In genomic region chr9:114751582-114751981, GRCm38 (mm10) we compare ENCODE assay signal across 24 mouse cellular contexts. TPM values are rescaled to one million over a fixed set of nuclear protein-coding genes. Genes with fewer than 3 reads are reported as not detected.
DNase-seq lines count a peak whose midpoint lies in the region; ATAC-seq and TF ChIP-seq lines count a peak whose summit lies in the region.
"Had no signal": no experiment of that assay in that cellular context is flagged by ENCODE, and none has a peak within 500 bp of the region (broad histone marks: within the 10 kb centered on the region; RNA-seq: fewer than 3 reads in every experiment).

No protein-coding gene starts in this region.

- peak; percentile 30 for TF ChIP-seq CTCF in hindbrain, postnatal 0 days (IDR thresholded peaks at IDR 0.05; ENCODE audit: low read depth)
- TF ChIP-seq CTCF in liver, adult 2 months (IDR thresholded peaks at IDR 0.05; ENCODE audit: low read depth, low read length), result 0 out of 2 replicates have a peak, but pooled peaks have one; percentile 5
- peak in 2 of 3 experiments; percentile 41 to 56; a peak in 3 of 6 replicates for TF ChIP-seq CTCF in MEL (IDR thresholded peaks at IDR 0.05 in 2 of 3, conservative IDR thresholded peaks at IDR 0.05 in 1 of 3; ENCODE audit: control insufficient read depth in 1 of 3, insufficient read depth in 1 of 3, low read depth in 2 of 3, low read length in 3 of 3, poor library complexity in 1 of 3, severe bottlenecking in 1 of 3)

- H3K4me3 ChIP-seq in hindbrain, postnatal 0 days (ENCODE audit: low read length), result no peak overlapping the region
- H3K4me3 ChIP-seq in hindbrain, embryonic 10.5 days, result no peak overlapping the region
- H3K4me3 ChIP-seq in liver, adult 2 months (ENCODE audit: insufficient read depth, low read depth, low read length), result no peak overlapping the region
- no peak overlapping the region for H3K4me3 ChIP-seq in midbrain, embryonic 11.5 days (ENCODE audit: low read depth, low read length)
- no peak overlapping the region for H3K4me3 ChIP-seq in midbrain, embryonic 10.5 days
- no peak overlapping the region for H3K4me3 ChIP-seq in MEL (ENCODE audit: control insufficient read depth in 1 of 2, insufficient read depth in 1 of 2, low read depth in 2 of 2, low read length in 2 of 2)
- H3K4me3 ChIP-seq: forebrain, embryonic 13.5 days; hindbrain, embryonic 13.5 days; limb, embryonic 12.5 days; liver, embryonic 15.5 days; neural tube, embryonic 13.5 days had no signal

- H3K79me2 ChIP-seq in liver, adult 2 months (ENCODE audit: control insufficient read depth, insufficient read depth, low read length), result no peaks in the 10 kb centered on the region
- no peaks in the 10 kb centered on the region for H3K79me2 ChIP-seq in MEL (ENCODE audit: control insufficient read depth, insufficient read depth, low read length, poor library complexity)

- H3K36me3 ChIP-seq in hindbrain, postnatal 0 days (ENCODE audit: insufficient read depth, low read length), result peaks cover 6% of the 10 kb centered on the region; the same call in 1 of the 2 replicates
- peaks cover 56% of the 10 kb centered on the region for H3K36me3 ChIP-seq in hindbrain, embryonic 10.5 days
- peaks cover 13% of the 10 kb centered on the region for H3K36me3 ChIP-seq in liver, adult 2 months (ENCODE audit: control insufficient read depth, insufficient read depth, low read length)
- peaks cover 4% of the 10 kb centered on the region; the same call in 1 of the 2 replicates for H3K36me3 ChIP-seq in midbrain, embryonic 11.5 days (ENCODE audit: control insufficient read depth, insufficient read depth, low read length)
- H3K36me3 ChIP-seq in midbrain, embryonic 10.5 days, result peaks cover 54% of the 10 kb centered on the region
- peaks cover 0 to 2% of the 10 kb centered on the region in 2 experiments; a peak in 1 of 4 replicates for H3K36me3 ChIP-seq in MEL (ENCODE audit: control insufficient read depth in 1 of 2, insufficient read depth in 2 of 2, low read length in 2 of 2)

- H3K4me1 ChIP-seq in hindbrain, postnatal 0 days (ENCODE audit: insufficient read depth, low read length), result peaks cover 3% of the 10 kb centered on the region; the same call in 1 of the 2 replicates
- peaks cover 12% of the 10 kb centered on the region for H3K4me1 ChIP-seq in hindbrain, embryonic 10.5 days (replicated peaks)
- peaks cover 2% of the 10 kb centered on the region; the same call in 1 of the 2 replicates for H3K4me1 ChIP-seq in liver, adult 2 months (ENCODE audit: control insufficient read depth, insufficient read depth, low read length)
- 0 out of 2 replicates have a peak, but pooled peaks cover 3% of the 10 kb centered on the region for H3K4me1 ChIP-seq in midbrain, embryonic 11.5 days (ENCODE audit: control insufficient read depth, insufficient read depth, low read length)
- H3K4me1 ChIP-seq in midbrain, embryonic 10.5 days, result peaks cover 11% of the 10 kb centered on the region
- H3K4me1 ChIP-seq in MEL (ENCODE audit: control insufficient read depth in 1 of 2, insufficient read depth in 2 of 2, low read length in 2 of 2), result no peaks in the 10 kb centered on the region; a peak in 1 of 4 replicates

- TF ChIP-seq RAD21 in MEL (IDR thresholded peaks at IDR 0.05; ENCODE audit: low read depth, low read length), result peak; percentile 29

- no peak for TF ChIP-seq POLR2A in liver, adult 2 months (IDR thresholded peaks at IDR 0.05; ENCODE audit: extremely low read depth, insufficient read depth, low read length)
- TF ChIP-seq POLR2A in MEL (IDR thresholded peaks at IDR 0.05; ENCODE audit: control insufficient read depth in 1 of 2, insufficient read depth in 1 of 2, low read depth in 1 of 2, low read length in 2 of 2, poor library complexity in 1 of 2), result no peak

- DNase-seq in hindbrain, postnatal 0 days (ENCODE audit: low spot score), result no peak
- DNase-seq in hindbrain, embryonic 10.5 days (ENCODE audit: low spot score), result no peak
- DNase-seq in liver, adult 2 months (ENCODE audit: extremely low read depth, low read depth, low spot score), result no peak
- DNase-seq in liver (no peak), MEL (ENCODE audit: low read depth, low spot score) (no peak)
- DNase-seq in midbrain, embryonic 11.5 days (ENCODE audit: low spot score, missing footprints), result peak; percentile 61
- no peak for DNase-seq in midbrain, embryonic 10.5 days (ENCODE audit: low spot score)
- no peak for DNase-seq in spleen, postnatal 10 days (ENCODE audit: low spot score in 2 of 2)
- DNase-seq: adrenal gland, postnatal 10 days; cerebellum, adult 8-10 months; cerebellum, postnatal 25 days; heart, postnatal 36 days; kidney, adult 18-20 months; kidney, postnatal 4 days; lung, postnatal 10 days; right cerebral cortex, postnatal 4 days had no signal

- H3K27ac ChIP-seq in hindbrain, postnatal 0 days, result no peak overlapping the region
- H3K27ac ChIP-seq in hindbrain, embryonic 10.5 days, result no peak overlapping the region
- H3K27ac ChIP-seq in liver, adult 2 months (replicated peaks; ENCODE audit: insufficient read depth, low read depth, low read length), result no peak overlapping the region
- no peak overlapping the region for H3K27ac ChIP-seq in midbrain, embryonic 11.5 days (ENCODE audit: low read depth, low read length)
- no peak overlapping the region for H3K27ac ChIP-seq in midbrain, embryonic 10.5 days (replicated peaks)
- H3K27ac ChIP-seq in MEL (ENCODE audit: control insufficient read depth, low read depth, low read length), result no peak overlapping the region
- H3K27ac ChIP-seq: forebrain, embryonic 13.5 days; limb, embryonic 12.5 days; liver, embryonic 15.5 days; neural tube, embryonic 13.5 days had no signal

- H3K27me3 ChIP-seq in hindbrain, postnatal 0 days (ENCODE audit: insufficient read depth, low read length), result no peaks in the 10 kb centered on the region
- H3K27me3 ChIP-seq in hindbrain, embryonic 10.5 days (ENCODE audit: insufficient read depth, poor library complexity, severe bottlenecking), result no peaks in the 10 kb centered on the region
- H3K27me3 ChIP-seq in liver, adult 2 months (ENCODE audit: control insufficient read depth, insufficient read depth, low read length), result no peaks in the 10 kb centered on the region
- H3K27me3 ChIP-seq in midbrain, embryonic 11.5 days (ENCODE audit: control insufficient read depth, insufficient read depth, low read length), result no peaks in the 10 kb centered on the region
- H3K27me3 ChIP-seq in midbrain, embryonic 10.5 days (ENCODE audit: low read depth, poor library complexity, severe bottlenecking), result no peaks in the 10 kb centered on the region
- H3K27me3 ChIP-seq in MEL (ENCODE audit: control insufficient read depth in 1 of 2, insufficient read depth in 2 of 2, low read length in 2 of 2), result no peaks in the 10 kb centered on the region
- H3K27me3 ChIP-seq: forebrain, embryonic 13.5 days; hindbrain, embryonic 13.5 days; limb, embryonic 12.5 days; liver, embryonic 15.5 days; neural tube, embryonic 13.5 days; Patski had no signal

- no peaks in the 10 kb centered on the region for H3K9me3 ChIP-seq in hindbrain, postnatal 0 days (ENCODE audit: low read length)
- H3K9me3 ChIP-seq in hindbrain, embryonic 10.5 days, result no peaks in the 10 kb centered on the region
- H3K9me3 ChIP-seq in midbrain, embryonic 11.5 days (ENCODE audit: control insufficient read depth, low read length), result no peaks in the 10 kb centered on the region
- H3K9me3 ChIP-seq in midbrain, embryonic 10.5 days (replicated peaks), result no peaks in the 10 kb centered on the region
- H3K9me3 ChIP-seq in MEL (replicated peaks; ENCODE audit: insufficient read depth, low read length), result no peaks in the 10 kb centered on the region
- H3K9me3 ChIP-seq: forebrain, embryonic 13.5 days; G1E; hindbrain, embryonic 13.5 days; limb, embryonic 12.5 days; liver, embryonic 15.5 days; neural tube, embryonic 13.5 days had no signal

- no peak for TF ChIP-seq EP300 in MEL (IDR thresholded peaks at IDR 0.05; ENCODE audit: low read depth in 1 of 2, low read length in 2 of 2)

- 82% methylated on average over 3 of the region's 3 CpGs for WGBS in hindbrain, postnatal 0 days
- 79% methylated on average over 3 of the region's 3 CpGs for WGBS in hindbrain, embryonic 10.5 days
- WGBS in liver, adult 2 months, result 86% methylated on average over 3 of the region's 3 CpGs
- WGBS in midbrain, embryonic 11.5 days, result 80% methylated on average over 3 of the region's 3 CpGs
- 83% methylated on average over 3 of the region's 3 CpGs for WGBS in midbrain, embryonic 10.5 days

- no peak overlapping the region for H3K9ac ChIP-seq in hindbrain, postnatal 0 days (replicated peaks; ENCODE audit: low read length)
- H3K9ac ChIP-seq in liver, adult 2 months (ENCODE audit: low read depth, low read length), result no peak overlapping the region
- H3K9ac ChIP-seq in midbrain, embryonic 11.5 days (ENCODE audit: low read length), result no peak overlapping the region
- H3K9ac ChIP-seq in MEL (ENCODE audit: control insufficient read depth, low read depth, low read length, poor library complexity, severe bottlenecking), result no peak overlapping the region
- H3K9ac ChIP-seq: forebrain, embryonic 13.5 days; hindbrain, embryonic 13.5 days; limb, embryonic 12.5 days; liver, embryonic 15.5 days had no signal

- no peak overlapping the region for H3K4me2 ChIP-seq in hindbrain, postnatal 0 days (ENCODE audit: low read depth, low read length)
- no peak overlapping the region for H3K4me2 ChIP-seq in midbrain, embryonic 11.5 days
- H3K4me2 ChIP-seq: forebrain, embryonic 13.5 days; heart, embryonic 11.5 days; hindbrain, embryonic 13.5 days; limb, embryonic 12.5 days; liver, embryonic 15.5 days; neural tube, embryonic 13.5 days had no signal

- no peak for ATAC-seq in hindbrain, postnatal 0 days
- no peak for ATAC-seq in midbrain, embryonic 11.5 days (ENCODE audit: low FRiP score)
- ATAC-seq: forebrain, embryonic 13.5 days; Patski had no signal

RNA-seq across cellular contexts. Expression of gene Cmtm6, which starts 20.7 kb away (rescaled TPM):
- 15.2 and 17.9 TPM in 2 replicates for total RNA-seq in hindbrain, postnatal 0 days (2014; rRNA removed)
- polyA plus RNA-seq in hindbrain, postnatal 0 days (2015; fragmentation: Nextera tagmentation; extraction: Ambion mirVana), result 23.9 and 24.8 TPM in 2 replicates
- 23.8 and 30.0 TPM in 2 replicates for polyA plus RNA-seq in hindbrain, embryonic 10.5 days (2016; fragmentation: Nextera tagmentation; extraction: Ambion mirVana)
- total RNA-seq in liver, adult 2 months (2014; rRNA removed), result 56.0 and 58.8 TPM in 2 replicates
- polyA plus RNA-seq in liver, adult 2 months (2012; rRNA removed), result 54.7 and 69.0 TPM in 2 replicates
- polyA plus RNA-seq in midbrain, embryonic 11.5 days (2014; fragmentation: Nextera tagmentation; extraction: Ambion mirVana), result 26.0 and 26.1 TPM in 2 replicates
- polyA plus RNA-seq in midbrain, embryonic 10.5 days (2016; fragmentation: Nextera tagmentation; extraction: Ambion mirVana), result 27.1 and 27.2 TPM in 2 replicates
- total RNA-seq in MEL (2012; rRNA removed), result 17.6 and 21.0 TPM in 2 replicates
- 10 to 100 TPM in 1 of 2 experiments, not detected in 1; 21.7 TPM for polyA plus RNA-seq in MEL (2012; ENCODE audit: insufficient read depth in 1 of 2, insufficient read length in 2 of 2, low read depth in 1 of 2, low replicate concordance in 2 of 2, missing spikeins in 1 of 2)

RNA-seq across cellular contexts. Expression of gene Cmtm7, which starts 30.1 kb away (rescaled TPM):
- 14.3 and 21.1 TPM in 2 replicates for total RNA-seq in hindbrain, postnatal 0 days (2014; rRNA removed)
- 10.2 and 11.8 TPM in 2 replicates for polyA plus RNA-seq in hindbrain, postnatal 0 days (2015; fragmentation: Nextera tagmentation; extraction: Ambion mirVana)
- polyA plus RNA-seq in hindbrain, embryonic 10.5 days (2016; fragmentation: Nextera tagmentation; extraction: Ambion mirVana), result 96.0 and 108 TPM in 2 replicates
- total RNA-seq in liver, adult 2 months (2014; rRNA removed), result 5.3 and 6.2 TPM in 2 replicates
- polyA plus RNA-seq in liver, adult 2 months (2012; rRNA removed), result 10.5 and 17.3 TPM in 2 replicates
- polyA plus RNA-seq in midbrain, embryonic 11.5 days (2014; fragmentation: Nextera tagmentation; extraction: Ambion mirVana), result 51.5 and 60.0 TPM in 2 replicates
- 75.6 and 88.2 TPM in 2 replicates for polyA plus RNA-seq in midbrain, embryonic 10.5 days (2016; fragmentation: Nextera tagmentation; extraction: Ambion mirVana)
- 290 and 352 TPM in 2 replicates for total RNA-seq in MEL (2012; rRNA removed)
- 100 to 1,000 TPM in 1 of 2 experiments, not detected in 1; 545 TPM for polyA plus RNA-seq in MEL (2012; ENCODE audit: insufficient read depth in 1 of 2, insufficient read length in 2 of 2, low read depth in 1 of 2, low replicate concordance in 2 of 2, missing spikeins in 1 of 2)
